Comparison of ENCODE assay signal across 19 mouse cellular contexts in genomic region chr1:194991654-194992053, GRCm38 (mm10).
"Had no signal": no experiment of that assay in that cellular context is flagged by ENCODE, and none has a peak within 500 bp of the region (broad histone marks: within the 10 kb centered on the region; RNA-seq: fewer than 3 reads in every experiment).

No protein-coding gene starts in this region.

- H3K36me3 ChIP-seq: midbrain, embryonic 10.5 days; midbrain, embryonic 12.5 days; neural tube, embryonic 13.5 days; neural tube, embryonic 15.5 days; stomach, embryonic 15.5 days had no signal

- ATAC-seq: midbrain, embryonic 16.5 days had no signal

- H3K27ac ChIP-seq: midbrain, embryonic 10.5 days; midbrain, embryonic 12.5 days; neural tube, embryonic 13.5 days; neural tube, embryonic 15.5 days; stomach, embryonic 15.5 days; stomach, postnatal 0 days had no signal

- H3K9me3 ChIP-seq: midbrain, embryonic 10.5 days; midbrain, embryonic 12.5 days; neural tube, embryonic 13.5 days; neural tube, embryonic 15.5 days; stomach, embryonic 15.5 days had no signal

- H3K4me1 ChIP-seq: midbrain, embryonic 10.5 days; midbrain, embryonic 12.5 days; neural tube, embryonic 13.5 days; neural tube, embryonic 15.5 days; stomach, embryonic 15.5 days had no signal

- H3K9ac ChIP-seq: lung, embryonic 14.5 days; midbrain, embryonic 12.5 days; neural tube, embryonic 13.5 days; neural tube, embryonic 15.5 days; stomach, embryonic 15.5 days had no signal

- H3K4me2 ChIP-seq: lung, embryonic 14.5 days; midbrain, embryonic 12.5 days; neural tube, embryonic 13.5 days; neural tube, embryonic 15.5 days; stomach, embryonic 15.5 days had no signal

- H3K4me3 ChIP-seq: midbrain, embryonic 10.5 days; midbrain, embryonic 12.5 days; myocyte; neural tube, embryonic 13.5 days; neural tube, embryonic 15.5 days; stomach, embryonic 15.5 days had no signal

- DNase-seq: lung, adult 18-20 months; lung, embryonic 14.5 days; lung, postnatal 10 days; lung, postnatal 4 days; midbrain, embryonic 14.5 days; right cerebral cortex, adult 18-20 months; right cerebral cortex, postnatal 25 days; right cerebral cortex, postnatal 4 days; thymus, adult 2 months; thymus, postnatal 25 days; thymus, postnatal 4 days had no signal

- H3K27me3 ChIP-seq: midbrain, embryonic 12.5 days; neural tube, embryonic 13.5 days; neural tube, embryonic 15.5 days; stomach, embryonic 15.5 days had no signal
